Mouse (Mus musculus) neural tube, embryonic 13.5 days (tissue): ENCODE measurements at regions not wholly inside any gene's neighbourhood (a gene's known extent, or its start where the extent isn't known, plus 50 kb on each side); places are given as distances from the start of the nearest gene placed in this dataset.

Source experiments
- ATAC-seq: fragments of 200-750 bp; cut with Nextera tagmentation; 2 replicates; pipeline ENCODE4 v1.8.0; 2017; ENCODE audit warnings: low read depth, mild to moderate bottlenecking, moderate TSS enrichment, moderate library complexity
- H3K27ac ChIP-seq: fragments of 300-500 bp; sonication (generic); replicated peaks from 2 replicates; pipeline ENCODE4 v1.5.1; 2015; ENCODE audit warnings: moderate library complexity, mild to moderate bottlenecking, inconsistent platforms
- H3K27me3 ChIP-seq: fragments of 300-500 bp; sonication (generic); 2 replicates; pipeline ENCODE4 v1.6.1; 2015; ENCODE audit warnings: mild to moderate bottlenecking, inconsistent platforms
- H3K36me3 ChIP-seq: fragments of 300-500 bp; sonication (generic); 2 replicates; pipeline ENCODE4 v1.6.1; 2015; ENCODE audit warnings: mild to moderate bottlenecking, inconsistent platforms
- H3K4me1 ChIP-seq: fragments of 300-500 bp; sonication (generic); replicated peaks from 2 replicates; pipeline ENCODE4 v1.6.1; 2015; ENCODE audit warnings: inconsistent platforms
- H3K4me2 ChIP-seq: fragments of 300-500 bp; sonication (generic); 2 replicates; pipeline ENCODE4 v1.6.1; 2015; ENCODE audit warnings: inconsistent platforms, mild to moderate bottlenecking, moderate library complexity
- H3K4me3 ChIP-seq: fragments of 300-500 bp; sonication (generic); 2 replicates; pipeline ENCODE4 v1.5.1; 2015; ENCODE audit warnings: mild to moderate bottlenecking, inconsistent platforms
- H3K9ac ChIP-seq: fragments of 300-500 bp; sonication (generic); 2 replicates; pipeline ENCODE4 v1.6.1; 2015; ENCODE audit warnings: moderate library complexity, mild to moderate bottlenecking, inconsistent platforms
- H3K9me3 ChIP-seq: fragments of 300-500 bp; sonication (generic); 2 replicates; pipeline ENCODE4 v1.6.1; 2016; ENCODE audit warnings: inconsistent platforms
- WGBS: fragments of 180-500 bp; shearing (Covaris S2); methylation state at CpG from one replicate; pipeline ENCODE4 v1.1.7; 2015; 5-methylcytosine and 5-hydroxymethylcytosine counted together

GRCm38 (mm10) chr9:112495930-112496527, 260.3 kb upstream of the Arpp21 start:
- Histone ChIP-seq H3K4me3 (no peak overlapping the region), H3K27ac (no peak overlapping the region), H3K9ac (no peak overlapping the region), H3K4me1 (no peaks in the 10 kb centered on the region), H3K36me3 (no peaks in the 10 kb centered on the region), H3K9me3 (no peaks in the 10 kb centered on the region), H3K4me2 (no peak overlapping the region), H3K27me3 (no peaks in the 10 kb centered on the region)
- ATAC-seq = no peak
- WGBS = 73% methylated on average over 4 of the region's 4 CpGs

- H3K27ac ChIP-seq = no peak overlapping the region
- H3K9me3 ChIP-seq = no peaks in the 10 kb centered on the region
- H3K36me3 ChIP-seq = no peaks in the 10 kb centered on the region
- no peak overlapping the region for H3K4me3 ChIP-seq
- 63% methylated on average over 1 of the region's 1 CpGs for WGBS
- no peak overlapping the region for H3K4me2 ChIP-seq
- H3K4me1 ChIP-seq = no peaks in the 10 kb centered on the region
- H3K9ac ChIP-seq = no peak overlapping the region
- no peak for ATAC-seq
- H3K27me3 ChIP-seq = no peaks in the 10 kb centered on the region
These were observed 255.2 kb upstream of the Arpp21 start for GRCm38 (mm10) chr9:112490963-112491362.

- WGBS = 91% methylated on average over 2 of the region's 2 CpGs
- no peaks in the 10 kb centered on the region for H3K36me3 ChIP-seq
These were observed 240.9 kb upstream of the Arpp21 start for GRCm38 (mm10) chr9:112476644-112477043.

GRCm38 (mm10) chr9:112457594-112457993, 221.9 kb upstream of the Arpp21 start:
- H3K4me3 ChIP-seq = no peak overlapping the region
- no peaks in the 10 kb centered on the region for H3K36me3 ChIP-seq
- H3K4me1 ChIP-seq = peaks cover 4% of the 10 kb centered on the region; the same call in 1 of the 2 replicates
- H3K27ac ChIP-seq = no peak overlapping the region
- no peak overlapping the region for H3K4me2 ChIP-seq
- H3K9ac ChIP-seq = no peak overlapping the region
- H3K27me3 ChIP-seq = no peaks in the 10 kb centered on the region
- WGBS = 81% methylated on average over 5 of the region's 5 CpGs
- no peak for ATAC-seq
- 0 out of 2 replicates have a peak, but pooled peaks cover 3% of the 10 kb centered on the region for H3K9me3 ChIP-seq

More at GRCm38 (mm10) chr9:112476644-112477043, 240.9 kb upstream of the Arpp21 start:
- Histone ChIP-seq H3K4me1 (no peaks in the 10 kb centered on the region), H3K4me2 (no peak overlapping the region), H3K27me3 (no peaks in the 10 kb centered on the region), H3K9me3 (no peaks in the 10 kb centered on the region), H3K9ac (no peak overlapping the region), H3K4me3 (no peak overlapping the region), H3K27ac (no peak overlapping the region)
- no peak for ATAC-seq

GRCm38 (mm10) chr9:112454706-112455105, 219.0 kb upstream of the Arpp21 start:
- peaks cover 4% of the 10 kb centered on the region; the same call in 1 of the 2 replicates for H3K4me1 ChIP-seq
- no peak overlapping the region for H3K27ac ChIP-seq
- H3K4me2 ChIP-seq = no peak overlapping the region
- no peaks in the 10 kb centered on the region for H3K9me3 ChIP-seq
- no peaks in the 10 kb centered on the region for H3K36me3 ChIP-seq
- H3K9ac ChIP-seq = no peak overlapping the region
- ATAC-seq = no peak
- no peak overlapping the region for H3K4me3 ChIP-seq
- WGBS = 49% methylated on average over 6 of the region's 6 CpGs
- H3K27me3 ChIP-seq = no peaks in the 10 kb centered on the region

- 11% methylated on average over 2 of the region's 2 CpGs for WGBS
- Histone ChIP-seq H3K27me3 (no peaks in the 10 kb centered on the region), H3K9me3 (no peaks in the 10 kb centered on the region), H3K27ac (peak overlapping the region; percentile 24), H3K4me2 (no peak overlapping the region), H3K9ac (no peak overlapping the region), H3K36me3 (no peaks in the 10 kb centered on the region), H3K4me3 (no peak overlapping the region), H3K4me1 (peaks cover 9% of the 10 kb centered on the region; the same call in 1 of the 2 replicates)
- peak; percentile 81 for ATAC-seq
These were observed 211.8 kb upstream of the Arpp21 start for GRCm38 (mm10) chr9:112447515-112447914.

- peaks cover 9% of the 10 kb centered on the region; the same call in 1 of the 2 replicates for H3K4me1 ChIP-seq
- no peak overlapping the region for H3K9ac ChIP-seq
- WGBS = 76% methylated on average over 3 of the region's 3 CpGs
- no peaks in the 10 kb centered on the region for H3K9me3 ChIP-seq
- no peaks in the 10 kb centered on the region for H3K27me3 ChIP-seq
- 0 out of 2 replicates have a peak overlapping the region, but pooled peaks have one; percentile 24 for H3K27ac ChIP-seq
- no peak overlapping the region for H3K4me3 ChIP-seq
- H3K4me2 ChIP-seq = no peak overlapping the region
- no peaks in the 10 kb centered on the region for H3K36me3 ChIP-seq
- ATAC-seq = no peak
These were observed 211.2 kb upstream of the Arpp21 start for GRCm38 (mm10) chr9:112446981-112447380.

- Histone ChIP-seq H3K9ac (no peak overlapping the region), H3K4me3 (no peak overlapping the region), H3K4me1 (peaks cover 9% of the 10 kb centered on the region; the same call in 1 of the 2 replicates), H3K4me2 (no peak overlapping the region), H3K27me3 (no peaks in the 10 kb centered on the region), H3K27ac (no peak overlapping the region), H3K36me3 (no peaks in the 10 kb centered on the region), H3K9me3 (no peaks in the 10 kb centered on the region)
- no peak for ATAC-seq
These were observed 210.3 kb upstream of the Arpp21 start for GRCm38 (mm10) chr9:112446027-112446352.

- H3K9me3 ChIP-seq = no peaks in the 10 kb centered on the region
- H3K4me3 ChIP-seq = no peak overlapping the region
- H3K27me3 ChIP-seq = no peaks in the 10 kb centered on the region
- peak; percentile 69 for ATAC-seq
- H3K27ac ChIP-seq = no peak overlapping the region
- no peak overlapping the region for H3K4me2 ChIP-seq
- 93% methylated on average over 4 of the region's 4 CpGs for WGBS
- no peaks in the 10 kb centered on the region for H3K36me3 ChIP-seq
- H3K4me1 ChIP-seq = peaks cover 9% of the 10 kb centered on the region; the same call in 1 of the 2 replicates
- no peak overlapping the region for H3K9ac ChIP-seq
These were observed 209.7 kb upstream of the Arpp21 start for GRCm38 (mm10) chr9:112445230-112446026.

- Histone ChIP-seq H3K9ac (no peak overlapping the region), H3K36me3 (no peaks in the 10 kb centered on the region), H3K4me1 (peaks cover 9% of the 10 kb centered on the region; the same call in 1 of the 2 replicates), H3K27me3 (no peaks in the 10 kb centered on the region), H3K9me3 (no peaks in the 10 kb centered on the region), H3K4me2 (no peak overlapping the region), H3K4me3 (no peak overlapping the region), H3K27ac (no peak overlapping the region)
- no peak for ATAC-seq
- 91% methylated on average over 2 of the region's 2 CpGs for WGBS
These were observed 208.5 kb upstream of the Arpp21 start for GRCm38 (mm10) chr9:112444220-112444619.

- H3K27ac ChIP-seq = no peak overlapping the region
- WGBS = 94% methylated on average over 2 of the region's 2 CpGs
- ATAC-seq = no peak
These were observed 200.4 kb upstream of the Arpp21 start for GRCm38 (mm10) chr9:112436094-112436493.

GRCm38 (mm10) chr9:112431920-112432437, 196.2 kb upstream of the Arpp21 start:
- 84% methylated on average over 4 of the region's 4 CpGs for WGBS
- Histone ChIP-seq H3K27me3 (no peaks in the 10 kb centered on the region), H3K9me3 (no peaks in the 10 kb centered on the region), H3K4me3 (no peak overlapping the region), H3K4me1 (no peaks in the 10 kb centered on the region), H3K4me2 (no peak overlapping the region), H3K9ac (no peak overlapping the region), H3K27ac (no peak overlapping the region), H3K36me3 (no peaks in the 10 kb centered on the region)
- no peak for ATAC-seq

More at GRCm38 (mm10) chr9:112436094-112436493, 200.4 kb upstream of the Arpp21 start:
- Histone ChIP-seq H3K4me1 (no peaks in the 10 kb centered on the region), H3K36me3 (no peaks in the 10 kb centered on the region), H3K27me3 (no peaks in the 10 kb centered on the region), H3K4me3 (no peak overlapping the region), H3K9me3 (no peaks in the 10 kb centered on the region), H3K4me2 (no peak overlapping the region), H3K9ac (no peak overlapping the region)
